Comparison of ENCODE assay signal across 8 mouse cellular contexts in genomic region chr8:4275275-4276110, GRCm38 (mm10). TPM values are rescaled to one million over a fixed set of nuclear protein-coding genes. Genes with fewer than 3 reads are reported as not detected.
DNase-seq lines count a peak whose midpoint lies in the region; ATAC-seq lines count a peak whose summit lies in the region.

Timm44 (minus strand) TSS chr8:4275913.

- H3K27me3 ChIP-seq in heart, embryonic 14.5 days (ENCODE audit: control insufficient read depth, insufficient read depth, low read length) = no peaks in the 10 kb centered on the region
- no peaks in the 10 kb centered on the region for H3K27me3 ChIP-seq in liver, embryonic 13.5 days
- H3K27me3 ChIP-seq in stomach, embryonic 16.5 days (ENCODE audit: control insufficient read depth, insufficient read depth, low read length) = no peaks in the 10 kb centered on the region

- no peaks in the 10 kb centered on the region for H3K9me3 ChIP-seq in heart, embryonic 14.5 days (ENCODE audit: control insufficient read depth, low read length)
- H3K9me3 ChIP-seq in liver, embryonic 13.5 days (replicated peaks) = no peaks in the 10 kb centered on the region
- no peaks in the 10 kb centered on the region for H3K9me3 ChIP-seq in stomach, embryonic 16.5 days (replicated peaks; ENCODE audit: control insufficient read depth, low read length)

- peak within 1 kb of the TSS; percentile 80 for H3K9ac ChIP-seq in heart, embryonic 14.5 days (ENCODE audit: low read length)
- H3K9ac ChIP-seq in liver, embryonic 13.5 days = peak within 1 kb of the TSS; percentile 85
- peak within 1 kb of the TSS; percentile 80 for H3K9ac ChIP-seq in stomach, embryonic 16.5 days (ENCODE audit: low read length)

- peak; percentile 98 for ATAC-seq in CD4-positive, CD25-positive, alpha-beta regulatory T cell, adult 4 months
- peak; percentile 93 for ATAC-seq in heart, embryonic 14.5 days (ENCODE audit: insufficient number of reproducible peaks, insufficient read depth, low FRiP score, low read depth)
- peak; percentile 98 for ATAC-seq in liver, embryonic 13.5 days (ENCODE audit: low read depth)
- ATAC-seq in stomach, embryonic 16.5 days (ENCODE audit: insufficient read depth, low FRiP score) = peak; percentile 98

- H3K36me3 ChIP-seq in heart, embryonic 14.5 days (ENCODE audit: control insufficient read depth, insufficient read depth, low read length) = peaks cover 35% of the 10 kb centered on the region
- peaks cover 33% of the 10 kb centered on the region for H3K36me3 ChIP-seq in liver, embryonic 13.5 days
- 0 out of 2 replicates have a peak, but pooled peaks cover 5% of the 10 kb centered on the region for H3K36me3 ChIP-seq in stomach, embryonic 16.5 days (ENCODE audit: control insufficient read depth, insufficient read depth, low read length)

- whole genome bisulfite sequencing in heart, embryonic 14.5 days = under 1% methylated on average over 39 of the region's 39 CpGs
- under 1% methylated on average over 39 of the region's 39 CpGs for WGBS in liver, embryonic 13.5 days (ENCODE audit: insufficient replicate concordance)
- under 1% methylated on average over 39 of the region's 39 CpGs for WGBS in stomach, embryonic 16.5 days

- DNase-seq in c-Kit-negative CD71-positive TER-119-positive erythroid progenitor cells, embryonic 14.5 days (ENCODE audit: low read depth, low spot score) = peak; percentile 89
- DNase-seq in fibroblast of lung, adult 2 months (ENCODE audit: low read depth) = peak; percentile 90
- DNase-seq in kidney, postnatal 14 days = peak; percentile 97
- peak; percentile 89 for DNase-seq in liver, embryonic 13.5 days
- peak; percentile 91 for DNase-seq in neural tube, embryonic 10.5 days (ENCODE audit: extremely low spot score, low spot score)

- H3K4me3 ChIP-seq in heart, embryonic 14.5 days (ENCODE audit: control insufficient read depth in 1 of 2, insufficient read depth in 1 of 2, low read depth in 1 of 2, low read length in 2 of 2) = peak within 1 kb of the TSS; percentile 70 to 85
- peak within 1 kb of the TSS; percentile 77 for H3K4me3 ChIP-seq in liver, embryonic 13.5 days (replicated peaks)
- peak within 1 kb of the TSS; percentile 78 for H3K4me3 ChIP-seq in stomach, embryonic 16.5 days (replicated peaks; ENCODE audit: low read length)

- H3K4me2 ChIP-seq in heart, embryonic 14.5 days (ENCODE audit: low read length) = peak within 1 kb of the TSS; percentile 87
- H3K4me2 ChIP-seq in liver, embryonic 13.5 days = peak within 1 kb of the TSS; percentile 70
- H3K4me2 ChIP-seq in stomach, embryonic 16.5 days (ENCODE audit: low read depth, low read length) = peak within 1 kb of the TSS; percentile 69

- H3K27ac ChIP-seq in heart, embryonic 14.5 days (replicated peaks in 1 of 2; ENCODE audit: control insufficient read depth in 1 of 2, insufficient read depth in 1 of 2, low read depth in 2 of 2, low read length in 2 of 2) = peak within 1 kb of the TSS; percentile 48 to 54
- peak within 1 kb of the TSS; percentile 60 for H3K27ac ChIP-seq in liver, embryonic 13.5 days
- H3K27ac ChIP-seq in stomach, embryonic 16.5 days (ENCODE audit: low read length) = peak within 1 kb of the TSS; percentile 31; the same call in 1 of the 2 replicates

- H3K4me1 ChIP-seq in heart, embryonic 14.5 days (ENCODE audit: control insufficient read depth in 2 of 2, insufficient read depth in 2 of 2, low read length in 2 of 2) = peaks cover 3 to 10% of the 10 kb centered on the region in 2 experiments; a peak in 3 of 4 replicates
- peaks cover 28% of the 10 kb centered on the region for H3K4me1 ChIP-seq in liver, embryonic 13.5 days (replicated peaks)
- peaks cover 5% of the 10 kb centered on the region for H3K4me1 ChIP-seq in stomach, embryonic 16.5 days (ENCODE audit: control insufficient read depth, insufficient read depth, low read length)

RNA-seq across cellular contexts. Expression of gene Timm44, which starts in this region (rescaled TPM):
- 100 to 1,000 TPM in 1 of 2 experiments, 10 to 100 TPM in 1; 75.2 to 122 TPM for polyA plus RNA-seq in CD4-positive, CD25-positive, alpha-beta regulatory T cell, adult 4 months (2017; shearing (Covaris generic))
- 77.6 and 85.0 TPM in 2 replicates for polyA plus RNA-seq in heart, embryonic 14.5 days (2014; fragmentation: Nextera tagmentation; extraction: Ambion mirVana)
- polyA plus RNA-seq in liver, embryonic 13.5 days (2015; fragmentation: Nextera tagmentation; extraction: Ambion mirVana) = 38.1 and 44.1 TPM in 2 replicates
- 64.9 and 67.2 TPM in 2 replicates for polyA plus RNA-seq in stomach, embryonic 16.5 days (2015; fragmentation: Nextera tagmentation; extraction: Ambion mirVana)

Comparison
In these comparisons a context has a peak if more than half of its experiments do, and no peak if none do; other contexts are left out.
1. Peak in every context shown above with its lines: DNase-seq, ATAC-seq, H3K4me3 ChIP-seq and H3K27ac ChIP-seq.